Mouse (Mus musculus) forebrain, embryonic 16.5 days (tissue): ENCODE results near the gene Acnat2. TPM values are rescaled to one million over a fixed set of nuclear protein-coding genes. Genes with fewer than 3 reads are reported as not detected.
A peak's percentile ranks its signal among the peaks of the same experiment; 100 is the strongest.
"Not testable (repeated sequence)": the region's sequence is repeated elsewhere in the genome, so short reads cannot be mapped to it uniquely, and the experiment has no call there.

Experiments used
- ATAC-seq: fragments of 200-750 bp; cut with Nextera tagmentation; 2 replicates; pipeline ENCODE4 v1.8.0; 2017; ENCODE audit warnings: mild to moderate bottlenecking, moderate library complexity
- H3K27ac ChIP-seq: fragments of 300-500 bp; sonication (generic); 2 replicates; pipeline ENCODE4 v1.5.1; 2014; ENCODE audit warnings: low read length, control low read depth
- H3K27me3 ChIP-seq: fragments of 300-500 bp; sonication (generic); replicated peaks from 2 replicates; pipeline ENCODE4 v1.6.1; 2014; ENCODE audit warnings: low read length; ENCODE audit not compliant: control insufficient read depth, insufficient read depth
- H3K36me3 ChIP-seq: fragments of 300-500 bp; sonication (generic); 2 replicates; pipeline ENCODE4 v1.6.1; 2014; ENCODE audit not compliant: control insufficient read depth, insufficient read depth
- H3K4me1 ChIP-seq: fragments of 300-500 bp; sonication (generic); replicated peaks from 2 replicates; pipeline ENCODE4 v1.6.1; 2014; ENCODE audit warnings: low read length; ENCODE audit not compliant: control insufficient read depth, insufficient read depth
- H3K4me2 ChIP-seq: fragments of 300-500 bp; sonication (generic); 2 replicates; pipeline ENCODE4 v1.6.1; 2014; ENCODE audit warnings: mild to moderate bottlenecking, low read length, control low read depth
- H3K4me3 ChIP-seq: fragments of 300-500 bp; sonication (generic); replicated peaks from 2 replicates; pipeline ENCODE4 v1.5.1; 2014; ENCODE audit warnings: mild to moderate bottlenecking, low read length, control low read depth
- H3K9ac ChIP-seq: fragments of 300-500 bp; sonication (generic); replicated peaks from 2 replicates; pipeline ENCODE4 v1.6.1; 2014; ENCODE audit warnings: low read depth, low read length, control low read depth
- H3K9me3 ChIP-seq: fragments of 300-500 bp; sonication (generic); 2 replicates; pipeline ENCODE4 v1.6.1; 2016; ENCODE audit warnings: low read length; ENCODE audit not compliant: control insufficient read depth
- WGBS: fragments of 180-500 bp; shearing (Covaris S2); extraction: QIAGEN DNeasy Blood & Tissue Kit; methylation state at CpG from one replicate; pipeline ENCODE4 v1.1.7; 2014; 5-methylcytosine and 5-hydroxymethylcytosine counted together
- polyA plus RNA-seq: library from polyadenylated mRNA; unstranded; fragments of >200 nt; fragmentation: Nextera tagmentation; extraction: Ambion mirVana; gene quantifications from 2 replicates; pipeline ENCODE4 v1.2.1, GENCODE M21; 2015

Acnat2 gene
- polyA plus RNA-seq, 1 experiment from 2014 or later: not detected

DNA sequence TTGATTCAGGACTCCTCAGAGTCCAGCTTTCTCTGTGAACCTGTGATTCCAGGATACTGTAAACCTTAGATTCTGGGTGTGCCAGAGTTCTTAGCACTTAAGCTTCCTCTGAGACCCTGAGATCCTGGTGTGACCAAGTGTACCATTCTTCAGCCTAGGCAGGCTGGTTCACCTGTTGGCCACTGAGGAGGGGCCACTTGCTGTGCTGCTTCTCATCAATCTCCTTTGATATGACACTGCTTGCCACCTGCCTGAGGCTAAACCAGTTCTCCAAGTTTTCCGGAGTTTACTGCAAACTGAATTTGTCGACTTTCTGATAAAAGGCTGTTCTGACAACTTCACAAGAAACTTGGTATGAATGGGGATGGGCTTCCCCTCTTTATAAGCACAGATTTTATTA is 50.9 kb downstream of the Acnat2 start:
- H3K36me3 ChIP-seq: no peaks in the 10 kb centered on the region
- H3K9me3 ChIP-seq: no peaks in the 10 kb centered on the region
- 92% methylated on average over 2 of the region's 2 CpGs for WGBS
- H3K4me2 ChIP-seq: no peak overlapping the region
- no peak overlapping the region for H3K4me3 ChIP-seq
- ATAC-seq: no peak
- no peaks in the 10 kb centered on the region for H3K4me1 ChIP-seq
- no peak overlapping the region for H3K27ac ChIP-seq
- H3K9ac ChIP-seq: no peak overlapping the region
- H3K27me3 ChIP-seq: no peaks in the 10 kb centered on the region

DNA sequence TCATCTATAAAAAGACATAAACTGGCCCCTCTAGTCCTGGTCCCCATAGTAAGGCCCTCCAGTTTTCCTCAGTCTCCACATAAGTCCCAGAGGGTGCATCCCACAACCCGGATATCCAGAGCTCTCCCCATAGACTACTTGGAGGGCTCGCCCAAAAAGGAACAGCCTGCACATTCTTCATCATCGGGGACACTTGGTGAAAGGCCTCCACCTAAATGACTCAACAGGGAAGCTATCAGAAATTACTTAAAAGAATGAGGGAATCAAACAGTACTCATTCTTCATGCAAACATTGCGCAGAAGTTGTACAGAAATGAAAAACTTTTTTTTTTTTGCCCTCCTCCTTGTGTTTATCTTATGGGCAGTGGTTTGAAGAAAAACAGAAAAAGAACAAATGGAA is 57.5 kb downstream of the Acnat2 start:
- H3K4me1 ChIP-seq: no peaks in the 10 kb centered on the region

DNA sequence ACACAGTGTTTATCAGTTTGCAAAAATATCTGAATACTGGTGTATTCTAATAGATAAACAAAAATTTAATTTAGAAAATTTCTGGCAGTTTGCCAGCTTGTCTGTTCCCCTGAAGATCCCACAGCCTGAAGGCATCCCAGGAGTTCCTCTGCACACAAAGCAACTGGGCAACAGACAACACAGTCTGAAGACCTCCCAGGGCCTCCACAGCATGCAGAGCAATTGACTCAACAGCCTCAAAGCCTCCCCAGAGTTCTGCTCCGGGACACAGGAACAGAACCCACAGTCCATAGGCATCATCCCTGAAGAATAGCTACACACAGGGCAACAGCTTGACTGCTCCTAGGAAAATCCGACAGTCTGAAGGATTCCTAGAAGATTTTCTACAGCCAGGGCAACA is 59.3 kb downstream of the Acnat2 start:
- Histone ChIP-seq H3K4me1 (no peaks in the 10 kb centered on the region), H3K27me3 (no peaks in the 10 kb centered on the region), H3K4me2 (no peak overlapping the region), H3K36me3 (no peaks in the 10 kb centered on the region), H3K9ac (no peak overlapping the region), H3K4me3 (no peak overlapping the region), H3K27ac (no peak overlapping the region), H3K9me3 (no peaks in the 10 kb centered on the region)
- no peak; the same call in 1 of the 2 replicates for ATAC-seq
- 35% methylated on average over 2 of the region's 2 CpGs for WGBS

More for the DNA sequence above, 57.5 kb downstream of the Acnat2 start:
- no peak overlapping the region for H3K4me2 ChIP-seq
- H3K9ac ChIP-seq: no peak overlapping the region
- no peaks in the 10 kb centered on the region for H3K27me3 ChIP-seq
- no peaks in the 10 kb centered on the region for H3K9me3 ChIP-seq
- no peak for ATAC-seq
- no peak overlapping the region for H3K27ac ChIP-seq
- 93% methylated on average over 4 of the region's 4 CpGs for WGBS
- no peak overlapping the region for H3K4me3 ChIP-seq
- no peaks in the 10 kb centered on the region for H3K36me3 ChIP-seq

DNA sequence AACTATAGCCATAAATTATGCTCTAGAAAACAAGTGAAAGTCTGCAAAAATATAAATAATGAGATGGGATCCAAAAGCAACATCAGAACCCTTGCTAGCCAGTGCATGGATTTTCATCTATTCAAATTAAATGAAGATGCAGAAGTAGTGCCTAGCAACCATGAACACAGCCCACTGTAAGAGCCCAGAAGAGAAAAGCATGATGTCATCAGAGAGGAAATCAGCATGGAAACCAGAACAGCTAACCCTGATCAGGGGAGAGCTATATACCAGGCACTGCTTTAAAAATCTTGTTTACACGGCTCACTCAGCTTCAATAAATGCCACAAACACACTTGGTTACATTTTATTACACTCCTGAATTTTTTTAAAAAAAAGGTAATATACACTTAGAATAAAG is 60.0 kb downstream of the Acnat2 start:
- H3K36me3 ChIP-seq, H3K27me3 ChIP-seq, H3K4me2 ChIP-seq, H3K27ac ChIP-seq, H3K9ac ChIP-seq, H3K9me3 ChIP-seq, H3K4me1 ChIP-seq, H3K4me3 ChIP-seq: not testable (repeated sequence)
- peak; percentile 61; the same call in 1 of the 2 replicates for ATAC-seq
- WGBS: 60% methylated on average over 1 of the region's 1 CpGs

DNA sequence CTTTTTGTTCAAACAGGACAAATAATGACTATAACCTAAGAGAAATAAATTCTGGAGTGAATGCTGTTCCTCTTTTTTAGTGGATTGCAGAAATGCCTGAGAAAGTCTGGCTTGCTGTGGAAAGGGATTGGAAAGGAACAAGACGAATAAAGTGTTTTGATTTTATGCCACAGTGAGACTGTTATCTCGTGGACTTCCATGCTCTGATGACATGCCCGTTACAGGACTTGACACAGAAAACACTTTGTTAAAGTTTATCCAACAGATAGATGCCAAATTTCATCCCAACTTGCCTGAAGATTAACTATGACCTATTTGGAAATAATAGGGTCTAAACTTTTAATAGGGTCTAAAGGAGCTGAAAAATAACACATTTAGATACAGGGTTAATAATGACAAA is 67.9 kb downstream of the Acnat2 start:
- not testable (repeated sequence) for H3K4me1 ChIP-seq, H3K4me2 ChIP-seq, H3K9me3 ChIP-seq, H3K27ac ChIP-seq, H3K36me3 ChIP-seq, H3K27me3 ChIP-seq, ATAC-seq, H3K9ac ChIP-seq, H3K4me3 ChIP-seq
- 81% methylated on average over 3 of the region's 3 CpGs for WGBS

DNA sequence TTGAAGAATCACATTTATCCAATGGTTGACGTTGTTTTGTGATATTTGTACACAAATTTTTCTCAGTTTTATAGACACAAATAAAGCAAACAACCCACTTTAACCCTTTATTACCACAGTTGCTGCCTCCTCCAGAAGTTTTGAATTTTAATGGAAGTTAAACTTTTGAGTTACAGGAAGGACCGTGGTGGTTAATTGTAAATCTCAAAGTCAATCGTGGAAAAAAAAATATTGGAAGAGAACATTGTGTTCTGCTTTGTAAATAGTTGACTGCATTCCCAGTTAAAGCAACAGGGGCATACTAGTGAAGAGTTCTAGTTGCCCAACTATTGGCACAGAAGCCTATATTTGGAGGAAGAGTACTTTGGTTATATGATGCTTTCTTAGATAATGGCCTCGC is 70.0 kb downstream of the Acnat2 start:
- not testable (repeated sequence) for H3K4me2 ChIP-seq, H3K9me3 ChIP-seq, H3K9ac ChIP-seq, H3K27ac ChIP-seq, ATAC-seq, H3K36me3 ChIP-seq, H3K27me3 ChIP-seq, H3K4me3 ChIP-seq, H3K4me1 ChIP-seq
- 88% methylated on average over 3 of the region's 4 CpGs for WGBS

Other genes starting within 250 kb of the Acnat2 start
- not detected in 2 replicates for gene Acnat1, start 65.8 kb upstream of the Acnat2 start, polyA plus RNA-seq
- gene Baat, start 98.4 kb upstream of the Acnat2 start, polyA plus RNA-seq: 0.12 and 0.16 TPM in 2 replicates
- 79.0 and 83.5 TPM in 2 replicates for gene Mrpl50, start 112.9 kb upstream of the Acnat2 start, polyA plus RNA-seq
- 14.9 and 15.8 TPM in 2 replicates for gene Zfp189, start 113.0 kb upstream of the Acnat2 start, polyA plus RNA-seq
- gene Aldob, start 141.4 kb upstream of the Acnat2 start, polyA plus RNA-seq: 0.14 and 0.35 TPM in 2 replicates
- 56.3 and 72.7 TPM in 2 replicates for gene Tmem246, start 189.7 kb upstream of the Acnat2 start, polyA plus RNA-seq
- gene Rnf20, start 223.9 kb upstream of the Acnat2 start, polyA plus RNA-seq: 57.9 and 61.5 TPM in 2 replicates